Mouse (Mus musculus) kidney, adult 18-20 months (tissue): ENCODE results near the gene Art5.
"Not testable (repeated sequence)": the region's sequence is repeated elsewhere in the genome, so short reads cannot be mapped to it uniquely, and the experiment has no call there.

Experiments
- DNase-seq: peaks from one replicate; pipeline ENCODE4 v3.0.0; 2021

The Art5 gene

GRCm38 (mm10) chr7:102080311-102080710, 29.0 kb downstream of the Art5 start:
- DNase-seq = peak; percentile 12

- DNase-seq = peak; percentile 31
Measured at GRCm38 (mm10) chr7:102078517-102078916, 30.8 kb downstream of the Art5 start.

DNA sequence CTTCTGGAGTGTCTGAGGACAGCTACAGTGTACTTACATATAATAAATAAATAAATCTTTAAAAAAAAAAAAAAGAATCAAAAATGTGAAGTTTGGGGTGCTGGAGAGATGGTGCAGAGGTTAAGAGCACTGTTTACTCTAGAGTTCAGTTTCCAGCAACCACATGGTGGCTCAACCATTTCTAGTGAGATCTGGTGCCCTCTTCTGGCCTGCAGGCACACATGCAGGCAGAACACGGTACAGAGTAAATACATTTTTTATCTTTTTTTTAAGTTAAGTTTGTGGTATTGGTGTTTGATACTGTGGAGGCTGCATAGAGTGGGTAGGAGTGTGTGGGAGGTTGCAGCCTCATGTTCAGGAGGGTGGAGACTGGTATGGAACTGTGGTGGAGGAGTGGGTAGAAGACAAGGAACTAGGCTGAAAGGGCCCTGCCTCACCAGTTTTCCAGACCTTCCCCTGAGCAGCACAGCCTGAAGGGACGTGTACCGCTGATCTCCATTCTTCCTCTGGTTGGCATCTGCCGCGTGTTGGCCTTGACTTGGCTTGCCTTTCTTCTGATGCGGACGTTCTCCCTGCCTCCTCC, 32.5 kb downstream of the Art5 start:
- DNase-seq = no peak

DNA sequence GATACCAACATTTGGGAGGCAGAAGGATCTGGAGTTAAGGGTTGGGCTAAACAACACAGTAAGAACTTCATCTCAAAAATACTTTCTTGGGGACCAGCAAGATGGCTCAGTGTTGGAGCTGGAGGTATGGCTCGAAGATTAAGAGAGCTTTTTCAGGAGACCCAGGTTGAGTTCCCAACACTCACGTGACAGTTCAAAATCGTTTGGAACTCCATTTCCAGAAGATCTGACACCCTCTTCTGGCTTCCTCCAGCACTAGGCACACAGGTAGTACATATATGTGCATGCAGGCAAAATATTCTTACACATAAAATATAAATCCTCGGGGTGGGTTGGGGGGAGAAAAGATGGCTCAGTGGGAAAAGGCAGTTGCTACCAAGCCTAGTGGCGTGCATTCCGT, 42.9 kb downstream of the Art5 start:
- DNase-seq = no peak

DNA sequence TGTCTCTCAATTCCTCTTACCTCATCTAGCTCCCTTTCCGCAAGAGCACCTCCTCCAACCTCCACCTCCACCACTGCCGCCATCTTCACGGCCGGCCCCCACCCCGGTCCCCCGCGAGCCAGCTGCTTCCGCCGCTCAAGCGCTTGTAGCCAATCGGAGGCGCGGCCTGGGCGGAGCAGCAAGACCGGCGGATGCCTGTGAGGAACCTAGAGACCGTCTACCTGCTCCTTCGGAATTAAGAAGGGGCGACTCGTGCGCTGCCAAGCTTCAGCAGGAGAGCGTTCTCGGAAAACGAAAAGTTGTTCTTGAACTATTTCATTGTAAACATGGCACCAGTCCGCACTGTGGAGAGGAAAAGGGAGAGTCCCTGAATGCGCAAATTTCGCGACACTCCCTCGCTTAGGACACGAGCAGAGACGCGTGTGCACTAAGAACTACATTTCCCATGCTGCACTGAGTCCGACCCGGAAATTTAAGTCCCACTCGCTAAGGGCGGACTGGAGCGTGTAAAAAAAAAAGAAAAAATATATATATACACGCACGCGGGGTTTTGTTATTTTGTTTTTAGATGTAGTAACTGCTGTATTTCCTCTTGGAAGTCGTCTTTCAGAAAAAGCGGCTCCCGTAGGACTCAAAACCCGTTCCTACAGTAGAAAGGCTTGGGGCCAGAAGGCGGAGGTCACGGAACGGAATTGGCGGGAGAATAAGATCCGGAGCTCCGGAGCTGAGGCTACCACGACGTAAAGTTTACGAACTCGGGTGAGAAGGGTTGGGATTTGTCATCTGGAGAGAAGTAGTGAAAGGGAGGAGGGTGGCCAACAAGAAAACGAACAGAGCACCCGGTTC, 44.0 kb downstream of the Art5 start, which contains the start of the genes Rnf121, Xndc1 and Xntrpc:
TSS of gene Rnf121 (minus strand) at position 424 of the 846 bp plus-strand sequence.
TSS of gene Xndc1 (plus strand) at position 466 of the 846 bp plus-strand sequence.
TSS of gene Xntrpc (plus strand) at position 668 of the 846 bp plus-strand sequence.
- peak; percentile 94 for DNase-seq

GRCm38 (mm10) chr7:102064655-102065045, 44.6 kb downstream of the Art5 start:
- DNase-seq = no peak

GRCm38 (mm10) chr7:102063891-102064290, 45.4 kb downstream of the Art5 start:
- no peak for DNase-seq

DNA sequence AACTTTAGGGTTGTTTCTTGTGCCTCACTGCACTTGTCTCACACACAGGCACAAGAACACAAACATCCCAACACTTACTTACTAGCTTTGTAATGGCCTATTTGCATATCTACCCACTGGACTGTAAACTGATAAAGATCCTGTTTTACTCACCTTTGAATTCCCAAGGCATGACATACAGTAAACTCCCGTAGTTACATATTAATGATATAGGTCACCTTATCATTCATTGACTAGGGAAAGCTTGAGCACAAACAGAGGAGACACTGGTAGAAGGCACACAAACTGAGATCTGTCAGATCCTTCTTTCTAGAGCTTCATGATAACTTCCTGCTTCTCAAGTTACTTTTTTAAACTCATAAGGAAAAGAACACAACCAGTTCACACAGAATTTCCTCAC, 47.1 kb downstream of the Art5 start:
- no peak for DNase-seq

GRCm38 (mm10) chr7:102061353-102061752, 47.9 kb downstream of the Art5 start:
- DNase-seq = no peak

DNA sequence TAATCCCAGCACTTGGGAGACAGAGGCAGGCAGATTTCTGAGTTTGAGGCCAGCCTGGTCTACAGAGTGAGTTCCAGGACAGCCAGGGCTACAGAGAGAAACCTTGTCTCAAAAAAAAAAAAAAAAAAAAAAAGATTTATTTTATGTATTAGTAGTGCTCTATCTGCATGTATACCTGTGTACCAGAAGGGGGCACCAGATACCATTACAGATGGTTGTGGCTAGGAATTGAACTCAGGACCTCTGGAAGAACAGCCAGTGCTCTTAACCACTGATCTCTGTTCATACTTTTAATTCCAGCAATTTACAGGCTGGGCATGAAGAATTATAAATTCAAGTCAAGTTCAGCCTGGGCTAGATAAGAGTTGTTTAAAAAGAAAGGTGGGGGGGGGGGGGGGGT, 60.8 kb downstream of the Art5 start:
- DNase-seq = not testable (repeated sequence)
